Mouse (Mus musculus) gastrocnemius, adult 18-20 months (tissue): ENCODE measurements at regions not wholly inside any gene's neighbourhood (a gene's known extent, or its start where the extent isn't known, plus 50 kb on each side); places are given as distances from the start of the nearest gene placed in this dataset.
A peak's percentile ranks its signal among the peaks of the same experiment; 100 is the strongest.

Experiments
- DNase-seq: peaks from one replicate; pipeline ENCODE4 v3.0.0; 2021; ENCODE audit warnings: low spot score

- no peak for DNase-seq
Observed at GRCm38 (mm10) chr10:91314441-91314840, 133.3 kb upstream of the Tmpo start.

GRCm38 (mm10) chr10:91313316-91313715 lies 132.2 kb upstream of the Tmpo start:
- no peak for DNase-seq

- DNase-seq, result no peak
Observed at GRCm38 (mm10) chr10:91312913-91313312, 131.8 kb upstream of the Tmpo start.

- no peak for DNase-seq
Observed at GRCm38 (mm10) chr10:91300067-91300466, 119.0 kb upstream of the Tmpo start.

GRCm38 (mm10) chr10:91297792-91298460 lies 116.8 kb upstream of the Tmpo start:
- peak; percentile 29 for DNase-seq

GRCm38 (mm10) chr10:91295345-91295744 lies 114.2 kb upstream of the Tmpo start:
- DNase-seq, result no peak

GRCm38 (mm10) chr10:91293226-91293625 lies 112.1 kb upstream of the Tmpo start:
- no peak for DNase-seq

GRCm38 (mm10) chr10:91284259-91284658 lies 103.1 kb upstream of the Tmpo start:
- no peak for DNase-seq

GRCm38 (mm10) chr10:91270955-91271741 lies 90.0 kb upstream of the Tmpo start:
- peak; percentile 86 for DNase-seq

- DNase-seq, result peak; percentile 37
Observed at GRCm38 (mm10) chr10:91270268-91270954, 89.3 kb upstream of the Tmpo start.

GRCm38 (mm10) chr10:91267886-91268285 lies 86.8 kb upstream of the Tmpo start:
- DNase-seq, result peak; percentile 11

GRCm38 (mm10) chr10:91260416-91260815 lies 79.3 kb upstream of the Tmpo start:
- no peak for DNase-seq

- no peak for DNase-seq
Observed at GRCm38 (mm10) chr10:91249681-91250195, 68.6 kb upstream of the Tmpo start.

GRCm38 (mm10) chr10:91244297-91244696 lies 63.2 kb upstream of the Tmpo start:
- no peak for DNase-seq

GRCm38 (mm10) chr10:91242491-91243046 lies 61.5 kb upstream of the Tmpo start:
- no peak for DNase-seq

- peak; percentile 66 for DNase-seq
Observed at GRCm38 (mm10) chr10:91241611-91242005, 60.5 kb upstream of the Tmpo start.

- DNase-seq, result peak; percentile 78
Observed at GRCm38 (mm10) chr10:91240856-91241610, 59.9 kb upstream of the Tmpo start.

GRCm38 (mm10) chr10:91240320-91240719 lies 59.2 kb upstream of the Tmpo start:
- no peak for DNase-seq

GRCm38 (mm10) chr10:91236844-91237243 lies 55.7 kb upstream of the Tmpo start:
- peak; percentile 59 for DNase-seq

GRCm38 (mm10) chr10:91234709-91235108 lies 53.6 kb upstream of the Tmpo start:
- no peak for DNase-seq
